In genomic region chr10:119483766-119484165, GRCm38 (mm10) we compare ENCODE assay signal across 16 mouse cellular contexts. TPM values are rescaled to one million over a fixed set of nuclear protein-coding genes. Genes with fewer than 3 reads are reported as not detected.
DNase-seq lines count a peak whose midpoint lies in the region; ATAC-seq and TF ChIP-seq lines count a peak whose summit lies in the region.
"Had no signal": no experiment of that assay in that cellular context is flagged by ENCODE, and none has a peak within 500 bp of the region (broad histone marks: within the 10 kb centered on the region; RNA-seq: fewer than 3 reads in every experiment).

No protein-coding gene starts in this region.

- H3K27me3 ChIP-seq in midbrain, embryonic 10.5 days (ENCODE audit: low read depth, poor library complexity, severe bottlenecking): no peaks in the 10 kb centered on the region
- no peaks in the 10 kb centered on the region for H3K27me3 ChIP-seq in midbrain, embryonic 15.5 days (replicated peaks)
- no peaks in the 10 kb centered on the region for H3K27me3 ChIP-seq in forebrain, embryonic 11.5 days (ENCODE audit: control insufficient read depth, insufficient read depth, low read length)
- no peaks in the 10 kb centered on the region for H3K27me3 ChIP-seq in hindbrain, postnatal 0 days (ENCODE audit: insufficient read depth, low read length)
- H3K27me3 ChIP-seq in intestine, postnatal 0 days (replicated peaks; ENCODE audit: control insufficient read depth, insufficient read depth, low read length): no peaks in the 10 kb centered on the region
- H3K27me3 ChIP-seq: embryonic facial prominence, embryonic 12.5 days; kidney, embryonic 15.5 days had no signal

- 15% methylated on average over 6 of the region's 6 CpGs for WGBS in midbrain, embryonic 10.5 days
- 7% methylated on average over 6 of the region's 6 CpGs for WGBS in midbrain, embryonic 15.5 days
- 6% methylated on average over 6 of the region's 6 CpGs for WGBS in forebrain, embryonic 11.5 days
- WGBS in hindbrain, postnatal 0 days: 5% methylated on average over 6 of the region's 6 CpGs
- WGBS in intestine, postnatal 0 days: 40% methylated on average over 6 of the region's 6 CpGs

- no peak overlapping the region for H3K4me2 ChIP-seq in midbrain, embryonic 15.5 days
- no peak overlapping the region for H3K4me2 ChIP-seq in forebrain, embryonic 11.5 days (ENCODE audit: low read depth, low read length, severe bottlenecking)
- H3K4me2 ChIP-seq in hindbrain, postnatal 0 days (ENCODE audit: low read depth, low read length): peak overlapping the region; percentile 30
- H3K4me2 ChIP-seq in intestine, postnatal 0 days (replicated peaks; ENCODE audit: low read depth): no peak overlapping the region
- H3K4me2 ChIP-seq: embryonic facial prominence, embryonic 12.5 days; kidney, embryonic 15.5 days had no signal

- H3K4me1 ChIP-seq in midbrain, embryonic 10.5 days: peaks cover 22% of the 10 kb centered on the region
- H3K4me1 ChIP-seq in midbrain, embryonic 15.5 days: peaks cover 17% of the 10 kb centered on the region
- H3K4me1 ChIP-seq in forebrain, embryonic 11.5 days (replicated peaks; ENCODE audit: control insufficient read depth, insufficient read depth, low read length): 0 out of 2 replicates have a peak, but pooled peaks cover 5% of the 10 kb centered on the region
- H3K4me1 ChIP-seq in hindbrain, postnatal 0 days (ENCODE audit: insufficient read depth, low read length): peaks cover 5% of the 10 kb centered on the region; the same call in 1 of the 2 replicates
- H3K4me1 ChIP-seq in intestine, postnatal 0 days (replicated peaks; ENCODE audit: control insufficient read depth, insufficient read depth, low read length): no peaks in the 10 kb centered on the region

- H3K4me3 ChIP-seq in midbrain, embryonic 10.5 days: 0 out of 2 replicates have a peak overlapping the region, but pooled peaks have one; percentile 17
- no peak overlapping the region for H3K4me3 ChIP-seq in midbrain, embryonic 15.5 days
- H3K4me3 ChIP-seq in forebrain, embryonic 11.5 days (ENCODE audit: low read depth, low read length): no peak overlapping the region
- no peak overlapping the region for H3K4me3 ChIP-seq in hindbrain, postnatal 0 days (ENCODE audit: low read length)
- H3K4me3 ChIP-seq in intestine, postnatal 0 days (ENCODE audit: low read depth, low read length): no peak overlapping the region
- H3K4me3 ChIP-seq: embryonic facial prominence, embryonic 12.5 days; kidney, embryonic 15.5 days had no signal

- ATAC-seq in midbrain, embryonic 15.5 days (replicated peaks): no peak; the same call in 1 of the 2 replicates
- ATAC-seq in forebrain, embryonic 11.5 days (replicated peaks; ENCODE audit: low FRiP score): peak; percentile 36; the same call in 1 of the 2 replicates
- no peak for ATAC-seq in hindbrain, postnatal 0 days
- no peak for ATAC-seq in intestine, postnatal 0 days
- ATAC-seq: lung, postnatal 0 days had no signal

- peak overlapping the region; percentile 67; the same call in 1 of the 2 replicates for H3K27ac ChIP-seq in midbrain, embryonic 10.5 days (replicated peaks)
- H3K27ac ChIP-seq in midbrain, embryonic 15.5 days: no peak overlapping the region
- no peak overlapping the region for H3K27ac ChIP-seq in forebrain, embryonic 11.5 days (ENCODE audit: low read depth, low read length)
- no peak overlapping the region for H3K27ac ChIP-seq in hindbrain, postnatal 0 days
- no peak overlapping the region for H3K27ac ChIP-seq in intestine, postnatal 0 days (ENCODE audit: low read depth, low read length)
- H3K27ac ChIP-seq: embryonic facial prominence, embryonic 12.5 days; kidney, embryonic 15.5 days had no signal

- no peak overlapping the region for H3K9ac ChIP-seq in midbrain, embryonic 15.5 days
- no peak overlapping the region for H3K9ac ChIP-seq in forebrain, embryonic 11.5 days (ENCODE audit: low read length)
- no peak overlapping the region for H3K9ac ChIP-seq in hindbrain, postnatal 0 days (replicated peaks; ENCODE audit: low read length)
- H3K9ac ChIP-seq in intestine, postnatal 0 days (ENCODE audit: low read depth, low read length): no peak overlapping the region
- H3K9ac ChIP-seq: embryonic facial prominence, embryonic 12.5 days; kidney, embryonic 15.5 days had no signal

- TF ChIP-seq CTCF in hindbrain, postnatal 0 days (IDR thresholded peaks at IDR 0.05; ENCODE audit: low read depth): no peak
- TF ChIP-seq CTCF in intestine, postnatal 0 days (IDR thresholded peaks at IDR 0.05; ENCODE audit: low read depth): no peak

- H3K9me3 ChIP-seq in midbrain, embryonic 10.5 days (replicated peaks): no peaks in the 10 kb centered on the region
- H3K9me3 ChIP-seq in midbrain, embryonic 15.5 days: no peaks in the 10 kb centered on the region
- no peaks in the 10 kb centered on the region for H3K9me3 ChIP-seq in forebrain, embryonic 11.5 days (ENCODE audit: control insufficient read depth, low read length)
- H3K9me3 ChIP-seq in hindbrain, postnatal 0 days (ENCODE audit: low read length): no peaks in the 10 kb centered on the region
- H3K9me3 ChIP-seq in intestine, postnatal 0 days (ENCODE audit: control insufficient read depth): no peaks in the 10 kb centered on the region
- H3K9me3 ChIP-seq: embryonic facial prominence, embryonic 12.5 days; kidney, embryonic 15.5 days had no signal

- DNase-seq in midbrain, embryonic 10.5 days (ENCODE audit: low spot score): peak; percentile 33
- DNase-seq in forebrain, embryonic 11.5 days (ENCODE audit: low spot score): no peak
- DNase-seq in hindbrain, postnatal 0 days (ENCODE audit: low spot score): no peak
- DNase-seq in retina, embryonic 14.5 days (ENCODE audit: low spot score): peak; percentile 26
- DNase-seq in testis, postnatal 10 days (ENCODE audit: low spot score): no peak
- DNase-seq in right cerebral cortex, postnatal 4 days: no peak
- DNase-seq: adrenal gland, postnatal 14 days; B cell, adult 2 months; heart, adult 18-20 months; layer of hippocampus, adult 9-11 months; liver had no signal

- no peaks in the 10 kb centered on the region for H3K36me3 ChIP-seq in midbrain, embryonic 10.5 days
- no peaks in the 10 kb centered on the region for H3K36me3 ChIP-seq in midbrain, embryonic 15.5 days (replicated peaks)
- H3K36me3 ChIP-seq in forebrain, embryonic 11.5 days (ENCODE audit: control insufficient read depth, insufficient read depth, low read length): no peaks in the 10 kb centered on the region
- H3K36me3 ChIP-seq in hindbrain, postnatal 0 days (ENCODE audit: insufficient read depth, low read length): no peaks in the 10 kb centered on the region
- no peaks in the 10 kb centered on the region for H3K36me3 ChIP-seq in intestine, postnatal 0 days (ENCODE audit: control insufficient read depth, insufficient read depth)
- H3K36me3 ChIP-seq: embryonic facial prominence, embryonic 12.5 days; kidney, embryonic 15.5 days had no signal

RNA-seq across cellular contexts. Expression of gene Grip1, which starts 30.1 kb away (rescaled TPM):
- polyA plus RNA-seq in midbrain, embryonic 10.5 days (2016; fragmentation: Nextera tagmentation; extraction: Ambion mirVana): 5.0 and 5.7 TPM in 2 replicates
- polyA plus RNA-seq in midbrain, embryonic 15.5 days (2015; fragmentation: Nextera tagmentation; extraction: Ambion mirVana): 17.4 and 19.0 TPM in 2 replicates
- 9.3 and 9.8 TPM in 2 replicates for polyA plus RNA-seq in forebrain, embryonic 11.5 days (2014; fragmentation: Nextera tagmentation; extraction: Ambion mirVana)
- 31.2 and 38.1 TPM in 2 replicates for total RNA-seq in hindbrain, postnatal 0 days (2014; rRNA removed)
- polyA plus RNA-seq in hindbrain, postnatal 0 days (2015; fragmentation: Nextera tagmentation; extraction: Ambion mirVana): 14.3 and 15.1 TPM in 2 replicates
- polyA plus RNA-seq in intestine, postnatal 0 days (2015; fragmentation: Nextera tagmentation; extraction: Ambion mirVana): 0.48 and 0.69 TPM in 2 replicates

Comparison
In these comparisons a context has a peak if more than half of its experiments do, and no peak if none do; other contexts are left out.
1. DNase-seq: peak in midbrain, embryonic 10.5 days (single experiment) and retina, embryonic 14.5 days (single experiment); none in forebrain, embryonic 11.5 days (single experiment), hindbrain, postnatal 0 days (single experiment), testis, postnatal 10 days (single experiment) and right cerebral cortex, postnatal 4 days (single experiment).